Mouse (Mus musculus) yolk sac, embryonic 10.5 days (tissue): ENCODE results near the gene Prss1.
"Not testable (repeated sequence)": the region's sequence is repeated elsewhere in the genome, so short reads cannot be mapped to it uniquely, and the experiment has no call there.

Experiments
- DNase-seq: peaks from one replicate; pipeline ENCODE4 v3.0.0-alpha.2; 2017; ENCODE audit warnings: low spot score

Gene Prss1

GRCm38 (mm10) chr6:41458632-41459031 lies at the start of gene Prss1:
Gene Prss1 (plus strand): TSS chr6:41458932.
- not testable (repeated sequence) for DNase-seq

- not testable (repeated sequence) for DNase-seq
These were observed 16.5 kb upstream of the Prss1 start for GRCm38 (mm10) chr6:41442261-41442660.

GRCm38 (mm10) chr6:41446045-41446444 lies 12.7 kb upstream of the Prss1 start, which contains the start of gene Gm10334:
Gene Gm10334 (minus strand): TSS chr6:41446145.
- not testable (repeated sequence) for DNase-seq

GRCm38 (mm10) chr6:41499374-41499773 lies 40.6 kb downstream of the Prss1 start:
- DNase-seq = no peak

GRCm38 (mm10) chr6:41504915-41505314 lies 46.2 kb downstream of the Prss1 start:
- DNase-seq = no peak

- DNase-seq = no peak
These were observed 46.6 kb downstream of the Prss1 start for GRCm38 (mm10) chr6:41505323-41505722.
